Mouse (Mus musculus) ES-Bruce4 (cell line): ENCODE measurements around the gene Wsb1.

ENCODE experiments used
- CTCF ChIP-seq: IDR thresholded peaks from one replicate; pipeline ENCODE4 v1.8.1; 2011; ENCODE audit warnings: low read depth, low read length
- EP300 ChIP-seq: IDR thresholded peaks from 2 replicates; pipeline ENCODE4 v1.6.1; 2011; ENCODE audit warnings: low read depth, low read length; ENCODE audit not compliant: insufficient read depth
- POLR2A ChIP-seq: IDR thresholded peaks from one replicate; pipeline ENCODE4 v1.8.1; 2011; ENCODE audit warnings: low read length; ENCODE audit not compliant: insufficient read depth

- TF ChIP-seq CTCF (no peak), POLR2A (no peak), EP300 (no peak)
Observed at GRCm38 (mm10) chr11:79200502-79200901, 54.0 kb downstream of the Wsb1 start.
